Mouse (Mus musculus): ENCODE results near the gene Samhd1. TPM values are rescaled to one million over a fixed set of nuclear protein-coding genes. Genes with fewer than 3 reads are reported as not detected.

Gene Samhd1
- total RNA-seq, 2 experiments from 2014 or later: 21.6 to 22.4 TPM

GRCm38 (mm10) chr2:157137959-157138731, 3.1 kb upstream of the Samhd1 start:
- no peak for DNase-seq (ENCODE audit: low spot score)
- intact Hi-C loops (cut with DNase I): no loop called here

GRCm38 (mm10) chr2:157136646-157137045, 1.6 kb upstream of the Samhd1 start:
- DNase-seq (ENCODE audit: low spot score): no peak
- intact Hi-C loops (cut with DNase I): no loop called here

GRCm38 (mm10) chr2:157136176-157136575, 1.1 kb upstream of the Samhd1 start:
- intact Hi-C loops (cut with DNase I): no loop called here
- DNase-seq (ENCODE audit: low spot score): no peak

GRCm38 (mm10) chr2:157135529-157136120, 560 bp upstream of the Samhd1 start:
- DNase-seq (ENCODE audit: low spot score): no peak
- intact Hi-C loops (cut with DNase I): no loop called here

GRCm38 (mm10) chr2:157134479-157134931, 560 bp downstream of the Samhd1 start:
- intact Hi-C loops (cut with DNase I): no loop called here

GRCm38 (mm10) chr2:157133769-157134478, 1.1 kb downstream of the Samhd1 start:
- no peak for DNase-seq (ENCODE audit: low spot score)

More at GRCm38 (mm10) chr2:157134479-157134931, 560 bp downstream of the Samhd1 start:
- DNase-seq (ENCODE audit: low spot score): no peak

GRCm38 (mm10) chr2:157132686-157133540, 2.2 kb downstream of the Samhd1 start:
- no peak for DNase-seq (ENCODE audit: low spot score)
- intact Hi-C loops (cut with DNase I): loop anchor here (2.0 kb wide), 1 partner anchor 68 kb away; no protein-coding TSS in a partner anchor

More at GRCm38 (mm10) chr2:157133769-157134478, 1.1 kb downstream of the Samhd1 start:
- intact Hi-C loops (cut with DNase I): loop anchor here (2.0 kb wide), 1 partner anchor 67 kb away; no protein-coding TSS in a partner anchor

- intact Hi-C loops (cut with DNase I): loop anchor here (2.0 kb wide), 1 partner anchor 69 kb away; no protein-coding TSS in a partner anchor
- no peak for DNase-seq (ENCODE audit: low spot score)
Measured at GRCm38 (mm10) chr2:157132086-157132485, 3.0 kb downstream of the Samhd1 start.

- intact Hi-C loops (cut with DNase I): no loop called here
- DNase-seq (ENCODE audit: low spot score): no peak
Measured at GRCm38 (mm10) chr2:157130813-157131514, 4.1 kb downstream of the Samhd1 start.

GRCm38 (mm10) chr2:157129601-157130164, 5.4 kb downstream of the Samhd1 start:
- intact Hi-C loops (cut with DNase I): no loop called here
- DNase-seq (ENCODE audit: low spot score): no peak

GRCm38 (mm10) chr2:157129096-157129495, 6.0 kb downstream of the Samhd1 start:
- intact Hi-C loops (cut with DNase I): no loop called here
- DNase-seq (ENCODE audit: low spot score): no peak

GRCm38 (mm10) chr2:157128072-157128471, 7.0 kb downstream of the Samhd1 start:
- DNase-seq (ENCODE audit: low spot score): no peak
- intact Hi-C loops (cut with DNase I): no loop called here

GRCm38 (mm10) chr2:157127370-157127769, 7.7 kb downstream of the Samhd1 start:
- intact Hi-C loops (cut with DNase I): no loop called here
- DNase-seq (ENCODE audit: low spot score): no peak

GRCm38 (mm10) chr2:157125246-157125645, 9.8 kb downstream of the Samhd1 start:
- DNase-seq (ENCODE audit: low spot score): no peak
- intact Hi-C loops (cut with DNase I): no loop called here

- intact Hi-C loops (cut with DNase I): no loop called here
- DNase-seq (ENCODE audit: low spot score): no peak
Measured at GRCm38 (mm10) chr2:157121766-157122165, 13.3 kb downstream of the Samhd1 start.

- intact Hi-C loops (cut with DNase I): no loop called here
- no peak for DNase-seq (ENCODE audit: low spot score)
Measured at GRCm38 (mm10) chr2:157119075-157119474, 16.0 kb downstream of the Samhd1 start.

- no peak for DNase-seq (ENCODE audit: low spot score)
- intact Hi-C loops (cut with DNase I): no loop called here
Measured at GRCm38 (mm10) chr2:157118556-157118955, 16.5 kb downstream of the Samhd1 start.

GRCm38 (mm10) chr2:157116964-157117363, 18.1 kb downstream of the Samhd1 start:
- intact Hi-C loops (cut with DNase I): no loop called here
- DNase-seq (ENCODE audit: low spot score): no peak

- no peak for DNase-seq (ENCODE audit: low spot score)
- intact Hi-C loops (cut with DNase I): no loop called here
Measured at GRCm38 (mm10) chr2:157108236-157108635, 26.8 kb downstream of the Samhd1 start.
